Mouse (Mus musculus): ENCODE measurements around the gene Ssty2. TPM values are rescaled to one million over a fixed set of nuclear protein-coding genes. Genes with fewer than 3 reads are reported as not detected.
"Not testable (repeated sequence)": the region's sequence is repeated elsewhere in the genome, so short reads cannot be mapped to it uniquely, and the experiment has no call there.

Ssty2 gene
- not detected in 2 replicates for polyA plus RNA-seq (2012; rRNA removed)

- not testable (repeated sequence) for DNase-seq (ENCODE audit: low spot score)
Measured at GRCm38 (mm10) chrY:67047972-67048371, at the start of gene Ssty2. Gene Ssty2 (minus strand): TSS chrY:67048072.
